Mouse (Mus musculus) right cerebral cortex, adult 18-20 months (tissue): Measurements from ENCODE around the gene Vezf1.
A peak's percentile ranks its signal among the peaks of the same experiment; 100 is the strongest.

ENCODE experiments used
- DNase-seq: peaks from one replicate; pipeline ENCODE4 v3.0.0; 2022; ENCODE audit warnings: mixed read lengths

Vezf1 gene

DNA sequence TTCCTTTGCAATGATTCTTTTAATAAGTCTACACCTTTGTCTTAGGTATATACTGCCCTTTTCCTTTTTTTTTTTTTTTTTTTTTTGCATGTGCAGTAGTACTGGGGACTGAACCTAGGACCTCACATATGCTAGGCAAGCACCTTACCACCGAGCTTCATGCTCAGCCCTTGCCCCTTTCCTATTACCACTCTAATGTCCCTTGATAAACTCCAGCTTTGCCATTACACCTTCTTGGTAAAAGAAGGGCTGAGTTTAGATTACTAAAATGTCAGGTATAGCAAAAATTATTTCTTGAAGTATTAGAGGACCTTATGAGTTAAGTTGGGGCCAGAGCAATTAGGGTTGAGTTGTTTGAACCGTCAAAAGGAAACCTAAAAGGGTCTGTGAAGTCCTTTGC is 12.3 kb upstream of the Vezf1 start:
- no peak for DNase-seq

DNA sequence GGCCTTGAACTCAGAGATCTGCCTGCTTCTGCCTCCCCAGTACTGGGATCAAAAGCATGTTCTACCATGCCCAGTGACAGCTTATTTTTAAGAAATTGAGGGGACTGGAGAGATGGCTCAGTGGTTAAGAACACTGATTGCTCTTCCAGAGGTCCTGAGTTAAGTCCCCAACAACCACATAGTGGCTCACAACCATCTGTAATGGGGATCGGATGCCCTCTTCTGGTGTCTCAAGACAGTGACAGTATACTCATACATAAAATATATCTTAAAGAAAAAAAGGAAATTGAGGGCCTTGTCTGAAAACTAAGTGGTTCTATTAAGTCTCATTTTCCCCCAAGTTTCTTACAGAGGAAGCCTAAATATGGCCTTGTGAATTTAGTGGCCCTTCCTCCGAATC is 10.3 kb upstream of the Vezf1 start:
- DNase-seq = no peak

DNA sequence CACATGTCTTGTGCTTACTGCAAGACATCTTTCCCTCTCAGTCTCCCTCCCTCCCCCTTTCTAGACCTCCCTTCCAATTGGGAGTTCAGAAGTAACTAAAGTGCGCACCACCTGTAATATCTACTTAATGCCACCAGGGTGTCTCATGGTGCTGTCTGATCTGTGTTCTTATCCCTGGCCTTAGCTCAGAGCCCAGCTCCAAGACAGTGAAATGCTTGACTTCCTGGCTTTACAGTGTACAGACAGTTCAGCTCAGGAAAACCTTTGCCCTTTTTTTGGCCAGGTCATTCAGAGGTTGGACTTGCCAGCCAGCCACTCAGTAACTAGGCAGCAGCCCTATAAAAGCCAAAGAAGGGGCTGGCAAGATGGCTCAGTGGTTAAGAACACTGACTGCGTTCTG is 8.9 kb upstream of the Vezf1 start:
- peak; percentile 46 for DNase-seq

DNA sequence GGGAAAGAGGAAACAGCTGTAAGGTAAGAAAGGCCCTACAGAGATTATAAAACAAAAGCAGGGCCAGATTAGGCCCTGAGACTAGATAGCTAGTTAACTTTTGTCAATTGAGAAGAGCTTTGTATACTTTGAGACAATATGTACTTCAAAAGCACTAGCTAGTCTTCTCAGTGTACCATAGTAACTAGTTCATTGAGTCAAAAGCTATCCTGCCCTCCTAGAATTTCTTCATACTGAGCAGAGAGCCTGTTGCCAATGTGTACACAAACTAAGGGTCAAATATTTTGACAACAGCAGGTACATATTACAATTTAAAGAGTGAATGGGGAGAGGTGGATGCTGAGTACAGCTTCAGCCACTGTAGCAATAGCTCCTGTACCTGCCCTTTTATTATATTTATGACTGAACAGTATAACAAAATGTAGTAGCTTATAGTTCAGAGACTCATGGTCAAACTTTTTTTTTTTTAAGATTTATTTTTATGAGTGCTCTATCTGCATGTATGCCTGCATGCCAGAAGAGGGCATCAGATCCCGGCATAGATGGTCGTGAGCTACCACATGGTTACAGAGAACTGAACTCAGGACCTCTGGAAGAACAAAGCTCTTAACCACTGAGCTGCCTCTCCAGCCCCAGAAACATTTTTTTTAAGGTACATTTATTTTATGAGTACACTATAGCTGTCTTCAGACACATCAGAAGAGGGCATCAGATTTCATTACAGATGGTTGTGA is 6.0 kb upstream of the Vezf1 start:
- no peak for DNase-seq

DNA sequence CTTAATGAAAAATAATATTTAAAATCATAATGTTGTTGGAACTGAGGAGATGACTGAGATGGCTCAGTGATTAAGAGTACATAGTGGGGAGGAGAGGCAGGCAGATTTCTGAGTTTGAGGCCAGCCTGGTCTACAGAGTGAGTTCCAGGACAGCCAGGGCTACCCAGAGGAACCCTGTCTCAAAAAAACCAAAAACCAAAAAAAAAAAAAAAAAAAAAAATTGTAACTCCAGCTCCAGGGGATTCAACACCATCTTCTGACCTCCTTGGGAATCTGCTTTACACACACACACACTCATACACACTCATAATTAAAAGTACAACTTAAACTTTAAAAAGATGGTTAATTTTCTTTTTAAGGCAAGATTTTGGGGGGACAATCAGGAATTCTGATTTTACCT is 2.3 kb upstream of the Vezf1 start:
- DNase-seq = no peak

DNA sequence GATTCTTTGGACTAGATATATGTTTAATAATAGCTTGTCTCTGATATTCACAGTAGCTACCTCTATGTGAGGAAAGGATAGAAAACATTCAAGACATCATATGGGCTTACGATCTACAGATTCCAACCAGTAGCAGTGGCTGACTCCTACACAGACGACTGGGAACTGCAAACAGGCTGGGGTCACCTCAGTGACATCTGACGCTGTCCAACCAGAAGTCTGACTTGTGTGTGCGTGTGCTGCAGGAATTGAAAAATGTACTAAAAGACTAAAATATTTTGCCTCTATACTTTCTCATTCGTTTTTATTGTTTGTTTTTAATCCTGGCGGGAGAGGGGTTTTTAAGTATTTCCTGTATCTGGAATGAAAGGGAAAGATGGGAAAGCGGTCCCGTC is 891 bp upstream of the Vezf1 start:
- no peak for DNase-seq

DNA sequence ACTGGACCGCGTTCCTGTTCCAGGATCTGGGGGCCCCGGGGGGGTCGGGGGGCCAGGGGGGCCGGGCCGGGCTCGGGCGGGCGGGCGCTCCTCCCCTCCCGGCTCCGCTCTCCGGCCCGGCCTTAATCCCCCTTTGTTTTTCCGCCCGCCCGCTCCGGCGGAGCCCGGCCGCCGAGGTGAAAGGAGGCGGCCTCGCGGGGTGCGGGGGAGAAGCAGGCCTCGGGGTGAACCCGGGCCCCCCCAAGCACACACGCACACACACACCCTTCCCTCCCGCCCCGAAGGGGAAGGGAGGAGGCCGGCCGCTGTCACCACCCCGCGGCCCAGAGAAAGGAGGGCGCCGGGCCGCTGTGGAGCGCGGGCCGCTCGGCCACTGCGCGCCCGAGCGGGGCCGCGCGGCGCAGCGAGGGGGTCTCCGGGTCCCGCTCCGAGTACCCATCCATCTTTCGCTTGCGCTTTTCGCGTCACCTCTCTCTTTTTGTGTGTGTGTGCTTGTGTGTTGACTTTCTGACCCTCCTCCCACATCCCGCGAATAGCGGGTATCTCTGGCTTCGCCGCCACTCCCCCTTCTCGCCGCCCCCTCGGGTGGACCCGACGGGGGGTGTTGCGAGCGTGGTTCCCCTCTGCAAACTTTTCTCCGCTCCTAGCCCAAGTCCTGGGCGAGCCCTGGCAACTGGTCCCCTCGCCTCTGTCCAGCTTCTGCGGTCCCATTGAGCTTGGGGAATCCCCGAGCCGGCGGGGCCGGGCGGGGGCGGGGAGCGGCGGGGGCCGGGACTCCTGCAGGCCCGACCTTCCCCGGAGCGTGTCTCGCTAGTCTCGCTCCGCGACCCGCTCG is 549 bp downstream of the Vezf1 start:
- peak; percentile 46 for DNase-seq

DNA sequence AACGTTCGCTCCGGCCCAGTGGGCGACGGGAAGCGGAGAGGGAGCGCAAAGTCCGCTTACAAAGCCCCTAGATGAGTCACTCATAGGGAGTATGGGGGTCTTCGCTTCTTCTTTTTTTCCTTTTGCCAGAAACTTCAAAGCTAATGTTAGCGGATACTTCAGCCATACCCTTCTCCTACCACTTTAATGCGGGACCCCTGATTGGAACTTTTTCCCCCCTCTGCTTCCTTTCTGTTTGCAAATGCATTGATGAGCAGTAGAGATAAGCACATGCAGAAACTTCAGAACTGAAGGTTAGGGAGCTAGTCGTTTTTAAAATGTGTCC is 1.1 kb downstream of the Vezf1 start:
- DNase-seq = no peak

DNA sequence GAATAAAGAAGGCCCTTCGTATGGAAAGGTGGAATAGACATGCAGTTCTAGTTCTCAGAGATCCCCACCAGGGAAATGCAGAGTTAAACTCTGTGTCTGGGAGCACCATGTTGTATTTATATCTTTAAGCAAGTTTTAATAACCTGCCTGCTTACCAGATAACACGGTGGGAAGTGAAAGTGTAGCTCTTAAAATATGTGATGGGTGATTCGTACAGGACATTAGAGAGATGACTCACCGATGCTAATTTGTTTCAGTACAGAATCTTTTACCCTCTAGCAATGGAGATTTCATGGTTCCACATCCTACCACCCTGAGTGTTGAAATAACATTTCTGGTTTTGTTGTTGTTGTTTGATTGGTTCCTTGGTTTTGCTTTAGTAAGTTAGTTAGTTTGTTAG is 2.3 kb downstream of the Vezf1 start:
- DNase-seq = no peak

DNA sequence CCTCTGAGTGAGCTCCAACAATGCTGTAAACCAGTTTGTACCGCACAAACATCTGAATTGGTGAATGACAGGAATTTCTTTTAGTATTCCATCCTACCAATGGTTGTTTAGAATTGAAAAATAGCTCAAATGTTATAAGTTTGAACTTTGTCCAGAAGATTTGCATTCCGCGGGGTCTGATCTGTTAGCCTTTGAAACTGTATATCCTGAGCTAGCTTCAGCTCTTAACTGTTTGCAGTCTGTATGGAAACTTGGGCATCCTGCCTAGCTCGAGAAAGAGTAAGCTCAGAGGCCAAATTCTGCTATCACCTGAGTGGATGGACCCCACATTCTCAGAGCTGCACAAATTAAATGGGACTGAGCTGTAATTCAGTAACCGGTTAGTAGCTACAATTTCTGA is 3.0 kb downstream of the Vezf1 start:
- no peak for DNase-seq

DNA sequence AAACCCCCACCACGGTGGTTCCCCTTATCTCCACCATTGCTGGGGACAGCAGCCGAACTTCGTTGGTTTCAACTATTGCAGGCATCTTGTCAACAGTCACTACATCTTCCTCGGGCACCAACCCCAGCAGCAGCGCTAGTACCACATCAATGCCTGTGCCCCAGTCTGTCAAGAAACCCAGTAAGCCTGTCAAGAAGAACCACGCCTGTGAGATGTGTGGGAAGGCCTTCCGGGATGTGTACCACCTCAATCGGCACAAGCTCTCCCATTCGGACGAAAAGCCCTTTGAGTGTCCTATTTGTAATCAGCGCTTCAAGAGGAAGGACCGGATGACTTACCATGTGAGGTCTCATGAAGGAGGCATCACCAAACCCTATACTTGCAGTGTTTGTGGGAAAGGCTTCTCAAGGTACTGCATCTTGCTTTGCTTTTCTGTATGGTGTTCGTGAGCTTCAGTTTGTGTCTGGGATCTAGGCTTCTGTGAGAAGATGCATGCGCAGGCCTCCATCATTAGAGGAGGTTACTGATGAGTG is 5.3 kb downstream of the Vezf1 start:
- DNase-seq = no peak

DNA sequence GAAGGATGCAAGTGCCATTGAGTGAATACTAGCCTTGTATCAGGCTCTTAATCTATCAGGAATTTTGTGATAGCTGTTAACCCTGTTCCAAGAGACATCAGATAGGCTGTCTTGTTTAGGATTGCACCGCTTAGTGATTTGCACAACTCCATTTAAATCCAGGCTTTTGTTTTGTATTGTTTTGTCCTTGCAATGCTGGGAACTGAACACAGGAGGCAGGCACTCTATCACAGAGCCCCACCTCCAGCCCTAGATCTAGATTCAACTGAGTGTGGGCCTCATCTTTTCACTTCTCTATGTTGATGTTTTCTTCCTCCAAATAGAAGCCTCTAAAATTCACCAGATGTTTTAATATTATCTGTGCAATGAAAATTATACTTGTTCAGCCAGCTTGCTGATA is 7.6 kb downstream of the Vezf1 start:
- no peak for DNase-seq

DNA sequence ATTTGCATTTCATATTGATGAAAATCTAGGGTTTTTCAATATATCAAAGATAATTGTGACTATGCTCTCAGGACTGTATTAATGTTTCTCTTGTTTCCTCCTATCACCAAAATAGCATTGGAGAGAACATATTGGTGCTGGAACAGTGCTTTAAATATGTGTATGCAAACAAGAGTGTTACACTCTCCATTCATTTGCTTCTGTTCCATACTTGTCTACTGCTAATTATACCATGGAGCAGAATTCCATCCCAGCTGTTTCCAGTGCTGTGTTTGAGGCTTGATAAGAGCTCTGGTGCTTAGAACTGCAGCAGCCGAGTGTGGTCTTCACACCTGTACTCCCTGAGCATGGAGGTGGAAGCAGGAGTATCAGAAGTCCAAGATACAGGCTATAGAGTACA is 8.3 kb downstream of the Vezf1 start:
- DNase-seq = no peak

DNA sequence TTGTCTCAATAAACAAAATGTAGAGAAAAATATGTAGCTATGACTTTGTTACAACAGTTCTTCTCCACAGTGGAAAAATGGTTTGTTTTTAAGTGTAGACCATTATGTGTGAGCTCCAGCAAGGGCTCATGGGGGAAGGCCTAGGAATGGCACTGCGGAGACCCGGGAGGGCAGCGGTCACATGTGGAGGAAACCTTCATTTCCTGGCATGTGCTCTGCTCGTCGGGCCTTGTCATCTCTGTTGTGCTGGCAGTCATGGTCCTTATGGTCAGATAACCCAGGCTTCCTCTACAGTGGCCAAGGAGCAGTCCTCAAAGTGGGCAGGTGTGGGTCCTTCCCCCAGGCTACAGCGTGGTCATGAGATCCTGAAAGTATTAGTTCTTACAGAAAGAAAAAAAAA is 15.6 kb downstream of the Vezf1 start:
- no peak for DNase-seq

DNA sequence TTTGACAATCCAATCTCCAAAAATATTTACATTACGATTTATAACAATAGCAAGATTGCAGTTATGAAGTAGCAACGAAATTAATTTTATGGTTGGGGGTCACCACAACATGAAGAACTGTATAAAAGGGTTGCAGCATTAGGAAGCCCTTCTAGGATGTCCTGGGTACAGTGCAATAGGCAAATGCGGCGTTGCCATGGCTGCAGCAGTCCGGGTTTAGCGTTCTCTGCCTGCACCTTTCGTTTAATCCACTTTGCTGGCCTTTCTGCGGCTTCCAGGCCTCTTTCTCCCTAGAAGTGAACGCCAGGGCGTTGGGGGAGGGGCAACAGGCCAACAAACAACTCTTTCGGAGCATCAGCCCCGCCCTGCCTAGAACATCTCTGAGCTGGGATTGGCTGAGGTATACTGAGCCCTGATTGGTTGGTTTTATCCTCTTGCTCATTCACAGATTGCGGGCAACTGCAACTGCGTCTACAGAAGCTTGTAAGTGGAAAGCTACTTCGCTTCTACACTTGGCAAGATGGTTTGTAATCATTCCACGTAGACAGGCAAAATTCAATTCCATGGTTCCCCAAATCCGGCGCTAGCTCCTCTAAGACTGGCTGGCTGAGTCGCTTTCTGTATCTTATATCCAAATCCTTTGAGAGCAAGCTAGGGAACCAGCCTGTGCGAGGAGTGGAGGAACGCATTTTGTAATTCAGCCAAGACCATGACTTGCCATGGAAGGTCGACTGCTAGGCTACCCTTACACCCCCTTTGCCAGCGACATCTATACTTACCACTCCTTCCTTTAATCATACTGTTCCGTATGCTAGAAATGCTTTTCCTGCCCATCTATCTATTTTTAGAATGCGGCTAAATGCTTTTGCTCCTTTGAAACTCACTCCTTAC is 18.9 kb downstream of the Vezf1 start:
- DNase-seq = peak; percentile 94

DNA sequence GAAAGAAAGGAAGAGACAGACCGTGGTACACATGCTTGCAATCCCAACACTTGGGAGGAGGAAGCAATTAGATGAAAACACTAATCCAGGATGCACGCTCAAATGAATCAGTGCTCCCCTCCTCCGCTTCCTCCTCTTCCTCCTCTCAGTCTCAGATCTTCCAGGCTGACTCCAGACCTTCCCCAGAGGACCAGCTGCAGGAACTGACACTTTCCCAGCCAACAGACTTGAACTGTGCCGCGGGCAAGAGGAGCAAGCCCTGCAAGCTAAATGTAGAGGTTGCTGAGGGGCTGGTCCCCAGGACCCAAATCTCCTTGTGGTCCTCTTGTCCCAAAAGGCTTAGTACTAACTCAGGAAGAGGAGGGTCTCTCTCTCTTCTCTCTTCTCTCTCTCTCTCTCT is 21.1 kb downstream of the Vezf1 start:
- no peak for DNase-seq

DNA sequence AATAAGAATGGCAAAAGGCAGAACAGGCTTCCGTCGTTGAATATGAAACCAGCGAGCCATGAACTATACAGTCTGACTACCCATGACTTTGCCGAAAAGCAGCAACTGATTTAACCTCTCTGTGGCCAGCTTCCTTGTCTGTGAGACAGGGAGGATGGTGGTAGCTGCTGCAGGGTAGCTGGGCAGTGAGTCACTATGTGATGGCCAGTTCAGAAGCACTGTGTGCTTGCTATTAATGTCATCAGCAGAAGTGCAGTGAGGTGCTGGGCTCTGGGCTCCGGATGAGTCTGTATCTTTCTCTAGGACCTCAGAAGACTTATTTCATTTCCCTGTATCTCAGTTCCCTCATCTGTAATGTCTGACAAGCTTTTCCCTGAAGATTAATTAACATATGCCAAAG is 22.2 kb downstream of the Vezf1 start:
- DNase-seq = no peak

DNA sequence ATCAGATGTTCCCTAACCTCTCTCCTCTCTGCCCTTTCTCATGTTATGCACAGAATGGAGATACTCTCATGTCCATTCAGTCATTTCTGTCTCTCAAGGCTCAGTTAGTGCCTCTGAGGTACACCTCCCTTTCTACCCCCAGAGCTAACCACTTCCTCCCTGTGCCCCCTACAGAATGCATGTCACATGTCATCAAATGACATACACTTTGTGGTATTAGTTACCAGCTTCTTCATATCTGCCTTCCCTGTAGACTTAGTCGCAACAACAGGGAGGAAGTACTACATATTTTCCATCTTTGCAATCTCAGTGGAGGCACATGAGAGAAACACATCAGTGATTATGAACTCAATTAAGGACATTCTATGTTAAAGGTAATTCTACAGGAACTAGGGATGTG is 23.9 kb downstream of the Vezf1 start:
- no peak for DNase-seq

DNA sequence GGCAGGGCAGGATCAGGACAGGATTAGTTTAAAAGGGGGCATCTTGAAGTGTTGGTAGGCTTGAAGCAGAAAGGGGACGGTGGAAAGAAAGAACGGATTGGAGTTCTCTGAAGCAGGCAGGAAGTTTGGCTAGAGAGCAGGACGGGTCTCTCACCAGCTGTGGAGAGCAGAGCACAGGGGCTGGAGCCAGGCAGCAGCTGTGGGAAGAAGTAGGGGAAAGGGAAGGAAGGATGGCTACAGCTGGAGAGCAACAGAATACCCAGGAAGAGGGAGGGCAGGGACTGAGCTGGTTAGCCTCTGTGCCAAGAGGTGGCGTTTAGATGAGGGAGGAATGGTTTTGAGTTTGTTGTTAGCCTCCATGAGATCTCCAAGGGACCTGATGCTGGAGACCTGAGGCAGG is 29.1 kb downstream of the Vezf1 start:
- no peak for DNase-seq

DNA sequence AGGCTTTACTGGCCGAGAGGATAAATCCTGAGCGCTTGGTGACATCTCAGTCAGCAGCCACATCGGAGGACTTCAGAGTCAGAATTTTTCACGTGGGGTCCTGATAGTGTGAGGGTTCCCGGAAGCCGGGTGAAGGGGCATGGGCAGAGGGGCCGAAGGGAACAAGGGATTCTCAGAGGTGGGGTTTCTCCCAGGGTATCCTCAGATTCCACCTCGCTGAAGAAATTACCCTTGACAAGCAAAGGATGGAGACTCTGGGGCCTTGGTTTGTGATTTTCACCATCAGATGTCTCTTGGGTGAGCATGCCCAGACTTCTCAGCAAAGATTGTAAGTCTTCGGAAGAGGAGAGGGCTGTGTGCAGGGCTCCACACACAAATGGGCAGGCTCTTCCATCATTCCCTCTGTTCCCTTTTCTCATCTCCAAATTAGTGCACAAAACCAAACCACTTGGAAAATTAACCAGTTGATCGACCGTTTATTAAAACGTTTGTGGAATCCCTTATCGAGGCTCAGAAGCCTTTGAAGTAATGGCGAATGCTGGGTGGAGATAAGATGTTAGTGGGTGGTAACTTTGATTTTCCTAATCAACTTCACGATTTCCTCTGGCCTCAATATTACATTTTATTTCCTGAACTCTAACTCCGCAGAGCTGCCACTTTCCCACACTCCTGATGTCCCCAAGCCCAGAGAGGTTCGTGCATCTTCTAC is 30.1 kb downstream of the Vezf1 start, which contains the start of gene Cuedc1:
TSS of gene Cuedc1 (plus strand) at position 38 of the 709 bp plus-strand sequence.
- no peak for DNase-seq

DNA sequence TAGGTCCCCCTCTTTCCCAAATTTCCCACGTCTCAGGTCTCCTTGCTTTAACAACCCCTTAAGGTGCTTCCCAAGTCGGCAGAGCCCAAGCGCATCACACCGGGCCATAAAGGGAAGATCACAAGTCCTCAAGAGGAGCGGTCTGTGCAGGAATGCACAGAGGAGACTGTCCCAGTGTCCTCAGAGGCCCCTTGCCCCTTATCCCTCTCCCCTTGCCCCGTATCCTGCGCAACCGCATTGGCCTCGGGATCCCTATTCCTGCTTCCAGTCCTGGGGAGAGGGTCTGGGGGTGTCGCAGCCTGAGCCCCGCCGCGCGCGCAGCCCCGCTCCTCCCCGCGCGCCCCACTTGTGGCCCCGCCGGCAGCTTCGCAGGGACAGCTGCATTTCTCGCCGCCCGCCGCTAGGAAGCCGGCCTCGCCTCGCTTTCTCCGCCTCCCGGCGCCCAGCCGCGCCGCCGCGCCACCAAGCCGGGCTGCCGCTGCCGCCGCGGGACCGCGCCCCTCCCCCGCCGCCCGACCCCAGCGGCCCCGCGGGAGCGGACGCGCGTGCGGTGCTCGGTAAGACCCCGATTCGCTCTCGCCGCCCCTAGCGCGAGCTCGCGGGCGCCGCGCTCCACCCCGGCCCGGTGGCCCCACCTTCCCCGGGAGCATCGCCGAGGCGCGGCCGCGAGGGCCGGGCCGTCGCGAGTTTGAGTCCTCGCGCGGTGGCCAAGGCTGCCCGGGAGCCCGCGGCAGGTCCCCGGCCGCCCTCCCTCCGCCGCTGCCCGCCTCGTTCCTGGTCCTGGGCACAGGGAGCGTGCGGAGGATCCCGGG is 30.9 kb downstream of the Vezf1 start:
- peak; percentile 74 for DNase-seq

DNA sequence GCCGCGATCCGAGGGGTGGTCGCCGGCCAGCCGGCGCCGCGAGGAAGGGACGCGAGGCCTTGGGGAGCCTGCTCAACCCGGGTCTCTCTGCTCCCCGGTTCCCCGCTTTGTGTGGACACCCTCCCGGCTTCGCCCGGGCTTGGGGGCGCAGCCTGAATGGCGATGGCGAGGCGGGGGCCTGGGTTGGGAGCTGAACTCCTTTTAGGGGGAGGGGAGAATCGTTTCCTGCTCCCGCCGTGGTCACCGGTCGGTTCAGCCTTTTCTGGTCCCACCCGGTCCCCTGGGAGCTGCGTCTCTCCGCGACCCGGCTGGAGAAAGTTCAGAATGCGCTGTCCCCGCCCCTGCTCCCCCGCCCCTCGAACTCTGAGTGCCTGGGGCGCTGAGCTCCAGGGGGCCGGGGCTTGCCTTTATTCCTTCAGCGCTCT is 31.5 kb downstream of the Vezf1 start:
- DNase-seq = peak; percentile 35
